Mouse (Mus musculus) heart, adult 2 months (tissue): ENCODE data around the gene Map3k20. TPM values are rescaled to one million over a fixed set of nuclear protein-coding genes. Genes with fewer than 3 reads are reported as not detected.
A peak's percentile ranks its signal among the peaks of the same experiment; 100 is the strongest.

Experiments
- DNase-seq, 2 experiments: peaks; one replicate each; pipeline ENCODE4 v3.0.0; 2021
- H3K27ac ChIP-seq: fragments of 200-600 bp; 2 replicates; pipeline ENCODE4 v1.8.1; 2022
- H3K27me3 ChIP-seq: fragments of 200-500 bp; 2 replicates; pipeline ENCODE4 v1.6.1; 2012; ENCODE audit warnings: mild to moderate bottlenecking, low read length, inconsistent platforms, mixed read lengths; ENCODE audit not compliant: control insufficient read depth, insufficient read depth
- H3K36me3 ChIP-seq: fragments of 200-500 bp; 2 replicates; pipeline ENCODE4 v1.6.1; 2012; ENCODE audit warnings: low read length, inconsistent platforms; ENCODE audit not compliant: control insufficient read depth, insufficient read depth
- H3K4me1 ChIP-seq: fragments of 200-500 bp; 2 replicates; pipeline ENCODE4 v1.6.1; 2011; ENCODE audit warnings: low read length; ENCODE audit not compliant: control insufficient read depth, insufficient read depth
- H3K4me3 ChIP-seq: fragments of 200-600 bp; 2 replicates; pipeline ENCODE4 v1.8.1; 2022
- H3K79me2 ChIP-seq: fragments of 200-500 bp; replicated peaks from 2 replicates; pipeline ENCODE4 v1.6.1; 2012; ENCODE audit warnings: mild to moderate bottlenecking, inconsistent platforms, low read length, moderate library complexity, mixed read lengths; ENCODE audit not compliant: control insufficient read depth, insufficient read depth
- H3K9ac ChIP-seq: fragments of 200-500 bp; 2 replicates; pipeline ENCODE4 v1.6.1; 2012; ENCODE audit warnings: low read depth, mild to moderate bottlenecking, control low read depth, inconsistent platforms, low read length, mixed read lengths
- CTCF ChIP-seq: fragments of 200-600 bp; IDR thresholded peaks from 2 replicates; pipeline ENCODE4 v1.8.1; 2022; ENCODE audit warnings: antibody characterized with exemption, mild to moderate bottlenecking, moderate library complexity
- EP300 ChIP-seq: fragments of 200-500 bp; IDR thresholded peaks from 2 replicates; pipeline ENCODE4 v1.6.1; 2011; ENCODE audit warnings: low read depth, low read length, control low read depth; ENCODE audit not compliant: insufficient read depth
- POLR2A ChIP-seq: fragments of 200-500 bp; IDR thresholded peaks from 2 replicates; pipeline ENCODE4 v1.6.1; 2011; ENCODE audit warnings: mild to moderate bottlenecking, low read depth, low read length, control low read depth; ENCODE audit not compliant: insufficient read depth
- WGBS: fragments of 180-500 bp; shearing (Covaris S2); methylation state at CpG from one replicate; pipeline ENCODE4 v1.1.7; 2018; 5-methylcytosine and 5-hydroxymethylcytosine counted together
- intact Hi-C: fragments of 180-260 bp; cut with DNase I; formaldehyde crosslinking; loops from one replicate; pipeline ENCODE4 v1.15.1; 2025
- polyA plus RNA-seq: library from polyadenylated mRNA; depleted of rRNA; stranded (reverse); fragments of >200 nt; gene quantifications from 2 replicates; pipeline ENCODE4 v1.2.3, GENCODE M21; 2012
- total RNA-seq, 2 experiments: library from RNA; stranded (reverse); gene quantifications; 2 replicates each; pipeline ENCODE4 v1.2.3; 2021

The Map3k20 gene
- total and polyA plus RNA-seq, 3 experiments = 75.1 to 303 (median 275) TPM

- H3K79me2 ChIP-seq = no peaks in the 10 kb centered on the region
- 47% methylated on average over 14 of the region's 14 CpGs for WGBS
- H3K4me1 ChIP-seq = no peaks in the 10 kb centered on the region
- peaks cover 6% of the 10 kb centered on the region for H3K36me3 ChIP-seq
- H3K4me3 ChIP-seq = no peak overlapping the region
- no peaks in the 10 kb centered on the region for H3K27me3 ChIP-seq
- peak overlapping the region; percentile 36 for H3K9ac ChIP-seq
- DNase-seq = peak; percentile 47 to 48
- peak overlapping the region; percentile 83 for H3K27ac ChIP-seq
- no peak for TF ChIP-seq EP300
- TF ChIP-seq CTCF = no peak
- no peak for TF ChIP-seq POLR2A
- intact Hi-C loops = no loop called here
These were observed 43.5 kb upstream of the Map3k20 start for GRCm38 (mm10) chr2:72241714-72242472.

- Histone ChIP-seq H3K9ac (peak overlapping the region; percentile 15), H3K27ac (peak overlapping the region; percentile 83), H3K79me2 (no peaks in the 10 kb centered on the region), H3K36me3 (peaks cover 6% of the 10 kb centered on the region), H3K4me3 (0 out of 2 replicates have a peak overlapping the region, but pooled peaks have one; percentile 1), H3K4me1 (no peaks in the 10 kb centered on the region), H3K27me3 (no peaks in the 10 kb centered on the region)
- DNase-seq = peak in 1 of 2 experiments; percentile 51
- 49% methylated on average over 12 of the region's 12 CpGs for WGBS
- no peak for TF ChIP-seq POLR2A
- intact Hi-C loops = no loop called here
These were observed 42.3 kb upstream of the Map3k20 start for GRCm38 (mm10) chr2:72242910-72243675.

- no peak for DNase-seq
- intact Hi-C loops = no loop called here
- Histone ChIP-seq H3K79me2 (no peaks in the 10 kb centered on the region), H3K9ac (no peak overlapping the region), H3K4me3 (no peak overlapping the region), H3K4me1 (no peaks in the 10 kb centered on the region), H3K27ac (peak overlapping the region; percentile 36), H3K36me3 (peaks cover 6% of the 10 kb centered on the region), H3K27me3 (no peaks in the 10 kb centered on the region)
- TF ChIP-seq CTCF (no peak), EP300 (no peak), POLR2A (no peak)
- WGBS = 72% methylated on average over 4 of the region's 4 CpGs
These were observed 39.8 kb upstream of the Map3k20 start for GRCm38 (mm10) chr2:72245631-72246030.

GRCm38 (mm10) chr2:72246376-72246775 lies 39.1 kb upstream of the Map3k20 start:
- intact Hi-C loops = no loop called here
- Histone ChIP-seq H3K79me2 (no peaks in the 10 kb centered on the region), H3K4me3 (no peak overlapping the region), H3K4me1 (no peaks in the 10 kb centered on the region), H3K36me3 (peaks cover 6% of the 10 kb centered on the region), H3K27me3 (no peaks in the 10 kb centered on the region), H3K27ac (no peak overlapping the region), H3K9ac (no peak overlapping the region)
- WGBS = 88% methylated on average over 11 of the region's 11 CpGs
- TF ChIP-seq EP300 = no peak
- no peak for DNase-seq

GRCm38 (mm10) chr2:72247819-72248218 lies 37.6 kb upstream of the Map3k20 start:
- 95% methylated on average over 6 of the region's 6 CpGs for WGBS
- intact Hi-C loops = no loop called here
- Histone ChIP-seq H3K79me2 (no peaks in the 10 kb centered on the region), H3K4me3 (no peak overlapping the region), H3K36me3 (peaks cover 6% of the 10 kb centered on the region), H3K27ac (no peak overlapping the region), H3K27me3 (no peaks in the 10 kb centered on the region), H3K4me1 (no peaks in the 10 kb centered on the region), H3K9ac (no peak overlapping the region)
- no peak for DNase-seq
- TF ChIP-seq CTCF = no peak
- TF ChIP-seq EP300 = no peak
- no peak for TF ChIP-seq POLR2A
